Mouse (Mus musculus) forebrain, embryonic 15.5 days (tissue): ENCODE results near the gene 1700022I11Rik. TPM values are rescaled to one million over a fixed set of nuclear protein-coding genes. Genes with fewer than 3 reads are reported as not detected.
A peak's percentile ranks its signal among the peaks of the same experiment; 100 is the strongest.
"Not testable (repeated sequence)": the region's sequence is repeated elsewhere in the genome, so short reads cannot be mapped to it uniquely, and the experiment has no call there.

Experiments
- ATAC-seq: fragments of 200-750 bp; cut with Nextera tagmentation; replicated peaks from 2 replicates; pipeline ENCODE4 v1.8.0; 2017; ENCODE audit warnings: mild to moderate bottlenecking, moderate TSS enrichment, moderate library complexity
- H3K27ac ChIP-seq: fragments of 300-500 bp; sonication (generic); replicated peaks from 2 replicates; pipeline ENCODE4 v1.5.1; 2015; ENCODE audit warnings: mild to moderate bottlenecking, inconsistent platforms
- H3K27me3 ChIP-seq: fragments of 300-500 bp; sonication (generic); 2 replicates; pipeline ENCODE4 v1.6.1; 2015; ENCODE audit warnings: inconsistent platforms
- H3K36me3 ChIP-seq: fragments of 300-500 bp; sonication (generic); 2 replicates; pipeline ENCODE4 v1.6.1; 2015; ENCODE audit warnings: mild to moderate bottlenecking, inconsistent platforms
- H3K4me1 ChIP-seq: fragments of 300-500 bp; sonication (generic); 2 replicates; pipeline ENCODE4 v1.6.1; 2015; ENCODE audit warnings: inconsistent platforms
- H3K4me2 ChIP-seq: fragments of 300-500 bp; sonication (generic); replicated peaks from 2 replicates; pipeline ENCODE4 v1.6.1; 2015; ENCODE audit warnings: mild to moderate bottlenecking, inconsistent platforms
- H3K4me3 ChIP-seq: fragments of 300-500 bp; sonication (generic); 2 replicates; pipeline ENCODE4 v1.5.1; 2015; ENCODE audit warnings: mild to moderate bottlenecking, inconsistent platforms
- H3K9ac ChIP-seq: fragments of 300-500 bp; sonication (generic); replicated peaks from 2 replicates; pipeline ENCODE4 v1.6.1; 2015; ENCODE audit warnings: mild to moderate bottlenecking, inconsistent platforms
- H3K9me3 ChIP-seq: fragments of 300-500 bp; sonication (generic); 2 replicates; pipeline ENCODE4 v1.6.1; 2016; ENCODE audit warnings: inconsistent platforms
- WGBS: fragments of 180-500 bp; shearing (Covaris S2); methylation state at CpG from one replicate; pipeline ENCODE4 v1.1.7; 2015; ENCODE audit warnings: mixed read lengths; 5-methylcytosine and 5-hydroxymethylcytosine counted together
- polyA plus RNA-seq: library from polyadenylated mRNA; unstranded; fragments of >200 nt; fragmentation: Nextera tagmentation; extraction: Ambion mirVana; gene quantifications from 2 replicates; pipeline ENCODE4 v1.2.1, GENCODE M21; 2015

1700022I11Rik gene
- polyA plus RNA-seq, 1 experiment from 2014 or later, result 0.41 TPM

DNA sequence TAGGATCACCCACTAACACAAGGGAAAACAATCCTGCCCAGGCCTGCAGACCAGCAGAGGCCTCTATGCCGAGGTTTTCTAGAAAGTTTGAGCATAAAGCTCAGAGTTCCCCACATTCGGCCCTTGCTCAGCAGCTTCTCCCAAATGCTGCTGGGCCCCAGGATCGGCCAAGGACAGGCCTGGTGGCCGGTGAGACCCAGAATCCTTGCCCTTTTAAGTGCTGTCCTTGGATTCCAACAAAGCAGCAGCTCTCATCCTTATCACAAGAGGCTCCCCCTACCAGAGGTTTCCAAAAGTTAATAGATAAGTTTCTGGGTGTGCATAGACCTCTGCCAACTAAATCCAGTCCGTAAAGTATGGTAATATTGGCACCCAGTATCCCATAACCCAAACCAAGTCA is 4.5 kb downstream of the 1700022I11Rik start:
- 86% methylated on average over 5 of the region's 5 CpGs for WGBS
- no peak overlapping the region for H3K9ac ChIP-seq
- H3K4me2 ChIP-seq, result no peak overlapping the region
- ATAC-seq, result no peak
- H3K36me3 ChIP-seq, result peaks cover 19% of the 10 kb centered on the region
- H3K9me3 ChIP-seq, result no peaks in the 10 kb centered on the region
- H3K4me1 ChIP-seq, result no peaks in the 10 kb centered on the region
- H3K4me3 ChIP-seq, result no peak overlapping the region
- no peaks in the 10 kb centered on the region for H3K27me3 ChIP-seq
- no peak overlapping the region for H3K27ac ChIP-seq

DNA sequence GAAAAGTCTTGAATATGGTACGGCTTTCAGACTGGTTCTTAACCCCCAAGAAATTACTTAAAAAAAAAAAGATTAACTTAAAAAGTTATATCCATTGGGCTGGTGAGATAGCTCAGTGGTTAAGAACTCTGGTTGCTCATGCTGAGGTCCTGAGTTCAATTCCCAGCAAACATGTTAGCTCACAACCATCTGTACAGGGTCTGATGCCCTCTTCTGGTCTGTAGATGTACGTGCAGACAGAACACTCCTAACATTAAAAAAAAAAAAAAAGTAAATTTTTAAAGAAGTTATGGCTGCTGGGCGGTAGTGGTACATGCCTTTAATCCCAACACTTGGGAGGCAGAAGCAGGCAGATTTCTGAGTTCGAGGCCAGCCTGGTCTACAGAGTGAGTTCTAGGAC is 8.7 kb downstream of the 1700022I11Rik start:
- no peak overlapping the region for H3K4me3 ChIP-seq
- WGBS, result 97% methylated on average over 4 of the region's 4 CpGs
- H3K36me3 ChIP-seq, result peaks cover 55% of the 10 kb centered on the region
- H3K27me3 ChIP-seq, result no peaks in the 10 kb centered on the region
- no peak overlapping the region for H3K9ac ChIP-seq
- H3K27ac ChIP-seq, result no peak overlapping the region
- ATAC-seq, result no peak
- H3K9me3 ChIP-seq, result no peaks in the 10 kb centered on the region
- no peak overlapping the region for H3K4me2 ChIP-seq
- no peaks in the 10 kb centered on the region for H3K4me1 ChIP-seq

DNA sequence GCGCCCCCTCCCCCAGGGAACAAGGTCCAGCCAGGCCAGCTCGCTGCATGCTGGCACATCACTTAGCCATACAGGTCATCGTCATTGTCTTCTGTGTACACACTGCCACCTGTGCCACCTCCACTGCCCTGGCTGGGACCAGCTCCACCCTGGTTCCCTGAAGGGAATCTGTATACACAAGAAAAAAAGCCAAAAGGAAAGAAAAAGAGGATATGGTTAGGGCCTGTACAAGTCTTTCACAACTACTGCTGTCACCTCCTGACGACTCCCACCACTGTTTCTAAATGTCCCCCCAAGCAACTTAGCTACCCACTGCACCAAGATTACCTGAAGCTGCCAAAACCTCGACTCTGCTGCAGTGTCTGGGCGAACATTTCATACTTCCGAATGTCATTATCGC is 11.1 kb downstream of the 1700022I11Rik start:
- not testable (repeated sequence) for H3K9me3 ChIP-seq, ATAC-seq, H3K9ac ChIP-seq, H3K27me3 ChIP-seq, H3K4me2 ChIP-seq, H3K4me1 ChIP-seq, H3K27ac ChIP-seq, H3K4me3 ChIP-seq
- WGBS, result 92% methylated on average over 8 of the region's 8 CpGs
- peaks cover 78% of the 10 kb centered on the region for H3K36me3 ChIP-seq

DNA sequence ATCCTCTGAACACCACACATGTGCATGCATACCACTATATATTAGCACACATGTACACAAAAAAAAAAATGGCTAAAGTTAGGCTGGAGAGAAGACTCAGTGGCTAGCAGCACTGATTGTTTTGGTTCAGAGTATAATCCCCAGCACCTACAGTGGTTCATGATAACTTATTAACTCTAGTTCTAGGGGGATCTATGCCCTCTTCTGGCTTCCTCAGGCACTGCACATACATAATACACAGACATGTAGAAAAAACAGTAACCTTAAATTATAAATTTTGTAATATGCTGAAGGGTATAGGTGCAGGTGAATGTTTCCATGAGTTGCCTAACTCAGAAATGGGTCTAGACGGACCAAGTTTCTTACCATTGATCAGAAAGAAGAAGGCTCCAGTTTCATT is 18.9 kb downstream of the 1700022I11Rik start:
- Histone ChIP-seq H3K4me1 (no peaks in the 10 kb centered on the region), H3K27me3 (no peaks in the 10 kb centered on the region), H3K27ac (no peak overlapping the region), H3K4me2 (no peak overlapping the region), H3K9ac (no peak overlapping the region), H3K4me3 (no peak overlapping the region), H3K9me3 (no peaks in the 10 kb centered on the region), H3K36me3 (peaks cover 97% of the 10 kb centered on the region)
- 89% methylated on average over 1 of the region's 1 CpGs for WGBS
- ATAC-seq, result no peak

DNA sequence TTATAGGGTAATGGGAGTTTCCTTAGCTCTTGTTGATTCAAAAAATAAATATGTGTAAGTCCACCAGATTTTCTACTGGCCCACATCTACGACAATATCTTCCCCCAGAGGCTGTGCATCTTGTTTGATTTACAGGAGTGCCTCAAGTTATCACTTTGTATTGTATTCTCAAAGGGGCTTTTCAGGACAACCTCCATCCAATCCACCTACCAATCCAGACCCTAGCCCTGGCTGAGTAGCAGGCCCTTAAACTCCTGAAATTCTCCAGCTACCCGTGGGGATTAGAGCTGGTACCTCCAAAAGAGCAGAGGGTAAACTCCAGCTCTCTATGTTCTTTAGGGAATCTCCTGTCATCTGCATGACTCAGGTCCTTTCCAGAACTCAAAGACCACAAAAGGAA is 28.6 kb downstream of the 1700022I11Rik start:
- Histone ChIP-seq H3K27ac (no peak overlapping the region), H3K27me3 (no peaks in the 10 kb centered on the region), H3K9ac (peak overlapping the region; percentile 0; the same call in 1 of the 2 replicates), H3K4me2 (peak overlapping the region; percentile 83), H3K36me3 (peaks cover 31% of the 10 kb centered on the region), H3K4me3 (peak overlapping the region; percentile 100), H3K9me3 (no peaks in the 10 kb centered on the region), H3K4me1 (peaks cover 29% of the 10 kb centered on the region)
- ATAC-seq, result no peak
- WGBS, result 86% methylated on average over 2 of the region's 2 CpGs

DNA sequence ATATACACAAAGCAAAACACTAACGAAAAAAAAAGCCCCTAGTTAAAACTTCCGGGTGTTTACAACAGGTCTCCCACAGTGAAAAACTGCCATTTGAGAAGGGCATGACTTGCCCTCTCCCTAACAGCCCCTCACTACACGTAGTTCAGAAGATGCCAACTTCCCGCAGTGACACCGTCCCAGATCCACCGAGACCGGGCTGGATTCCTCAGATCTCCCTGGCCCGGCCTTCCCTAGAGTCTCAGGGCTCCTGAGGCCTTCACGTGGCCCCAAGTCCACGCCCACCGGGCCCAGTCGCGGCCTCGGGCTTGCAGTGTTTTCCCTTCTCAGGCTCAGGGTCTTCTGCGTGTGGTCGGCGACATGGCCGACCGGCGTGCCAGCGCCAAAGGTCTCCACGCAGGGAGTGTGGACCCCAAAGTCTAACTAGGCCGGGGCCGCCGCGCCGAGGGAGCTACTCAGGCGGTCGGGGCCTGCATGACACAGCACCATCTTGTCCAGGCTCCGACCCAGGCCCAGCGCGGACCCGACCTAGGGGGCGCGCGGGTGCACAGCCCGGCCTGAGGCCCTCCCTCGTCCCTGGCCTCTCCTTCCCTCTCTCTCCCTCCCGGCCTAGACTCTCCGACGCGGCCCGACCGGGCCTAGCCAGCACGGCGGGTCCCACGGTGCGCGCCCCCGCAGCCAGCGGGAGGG is 30.2 kb downstream of the 1700022I11Rik start:
- Histone ChIP-seq H3K36me3 (peaks cover 15% of the 10 kb centered on the region), H3K9ac (peak overlapping the region; percentile 97), H3K4me1 (peaks cover 29% of the 10 kb centered on the region), H3K27me3 (no peaks in the 10 kb centered on the region), H3K4me3 (peak overlapping the region; percentile 100), H3K4me2 (peak overlapping the region; percentile 83), H3K9me3 (no peaks in the 10 kb centered on the region), H3K27ac (peak overlapping the region; percentile 99)
- peak; percentile 66 for ATAC-seq
- under 1% methylated on average over 51 of the region's 51 CpGs for WGBS

DNA sequence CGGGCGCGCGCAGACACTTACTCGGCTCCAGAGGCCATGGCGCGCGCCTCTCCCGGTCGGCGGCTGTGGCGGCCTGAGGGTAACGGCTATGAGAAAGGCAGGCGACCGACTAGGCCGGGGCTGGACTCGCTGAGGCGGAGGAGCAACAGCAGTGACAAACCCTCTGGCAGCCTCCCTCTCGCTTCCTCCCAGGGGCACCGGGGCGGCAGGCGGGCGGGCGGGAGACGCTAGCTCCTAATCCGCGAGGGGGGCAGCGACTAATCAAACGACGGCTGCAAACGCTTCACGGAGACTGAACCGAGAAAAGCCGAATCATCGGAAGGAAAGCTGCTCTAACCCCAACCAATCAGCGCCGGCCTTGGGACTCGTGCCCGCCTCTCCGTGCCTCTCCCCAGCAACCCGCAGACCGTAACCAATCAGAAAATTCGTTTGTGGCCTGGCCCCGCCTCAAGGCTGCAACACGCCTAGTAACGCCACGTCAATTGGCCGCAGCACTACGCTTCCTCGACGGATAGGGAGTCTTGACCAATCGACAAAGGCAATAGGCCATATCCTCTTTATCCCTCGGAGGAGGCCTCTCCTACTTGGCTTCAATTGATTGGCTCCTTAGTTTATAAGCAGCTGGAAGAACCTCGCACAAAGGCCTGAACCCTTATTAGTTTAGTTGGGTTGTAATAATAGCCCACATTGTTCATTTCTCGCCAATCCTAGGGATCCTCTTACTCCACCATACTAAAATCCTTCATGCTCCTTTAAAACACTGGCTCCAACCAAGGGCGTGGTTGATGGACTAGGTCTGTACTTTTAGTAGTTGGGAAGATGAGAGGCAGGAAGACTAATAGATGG is 31.0 kb downstream of the 1700022I11Rik start, which contains the start of gene Vcp:
TSS of gene Vcp (minus strand) at position 367 of the 846 bp plus-strand sequence.
- not testable (repeated sequence) for H3K9me3 ChIP-seq, H3K36me3 ChIP-seq, H3K27me3 ChIP-seq
- peak within 1 kb of the TSS; percentile 99 for H3K27ac ChIP-seq
- peak within 1 kb of the TSS; percentile 97 for H3K9ac ChIP-seq
- whole genome bisulfite sequencing, result under 1% methylated on average over 51 of the region's 56 CpGs
- peak; percentile 99 for ATAC-seq
- H3K4me3 ChIP-seq, result peak within 1 kb of the TSS; percentile 100
- H3K4me2 ChIP-seq, result peak within 1 kb of the TSS; percentile 83
- peaks cover 29% of the 10 kb centered on the region for H3K4me1 ChIP-seq

DNA sequence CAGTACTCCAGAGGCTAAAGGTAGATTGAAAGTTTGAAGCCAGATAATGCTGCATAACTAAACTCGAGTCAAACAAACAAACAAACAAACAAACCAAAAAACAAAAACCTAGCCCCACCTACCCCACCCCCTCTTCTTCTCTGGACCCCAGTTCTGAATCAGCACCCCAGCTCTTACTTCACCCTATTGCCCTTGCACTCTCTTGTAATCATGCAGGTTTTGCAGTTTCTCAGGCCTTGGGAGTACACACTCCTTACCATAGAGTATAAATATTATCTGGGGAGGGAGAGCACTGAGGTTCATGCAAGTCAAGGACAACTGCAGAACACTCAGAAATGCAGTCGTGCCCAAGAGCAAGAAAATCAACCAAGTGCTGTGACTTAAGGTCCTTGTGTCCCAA is 31.9 kb downstream of the 1700022I11Rik start:
- 0 out of 2 replicates have a peak overlapping the region, but pooled peaks have one; percentile 39 for H3K4me2 ChIP-seq
- no peak for ATAC-seq
- 85% methylated on average over 2 of the region's 2 CpGs for WGBS

DNA sequence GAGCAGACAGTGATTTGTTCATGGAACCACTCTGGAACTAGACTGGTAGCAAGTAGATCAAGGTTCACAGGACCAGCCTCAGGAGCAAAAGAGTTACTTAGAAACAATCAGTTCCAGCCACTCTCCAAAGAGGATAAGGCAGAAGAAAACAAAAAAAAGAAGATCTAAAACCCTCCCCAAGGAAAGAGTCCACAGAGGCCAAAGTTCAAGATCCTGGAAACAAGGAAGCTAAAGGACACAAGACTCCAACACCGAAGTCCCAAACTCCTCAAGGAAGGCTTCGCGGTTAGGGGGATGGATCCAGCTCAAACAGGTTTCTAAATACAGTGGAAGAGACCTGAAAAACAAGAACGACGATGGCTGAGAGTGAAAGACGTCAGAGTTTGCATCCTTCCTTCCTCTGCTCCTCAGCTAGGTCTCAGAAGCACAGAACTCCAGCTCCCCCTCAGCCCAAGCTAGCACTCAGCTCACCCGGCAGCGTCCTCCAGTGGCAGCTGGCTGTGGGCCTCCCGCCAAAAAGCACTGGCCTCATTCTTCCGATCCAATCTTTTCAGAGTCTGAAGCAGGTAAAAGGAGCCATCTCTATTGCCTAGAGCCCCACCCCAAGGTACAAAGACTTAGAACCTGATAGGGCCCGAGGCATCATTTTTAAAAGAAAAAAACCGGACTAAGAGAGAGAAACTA is 33.5 kb downstream of the 1700022I11Rik start:
- H3K27ac ChIP-seq, result no peak overlapping the region
- WGBS, result 76% methylated on average over 12 of the region's 12 CpGs
- no peak for ATAC-seq
- H3K9me3 ChIP-seq, result no peaks in the 10 kb centered on the region
- no peaks in the 10 kb centered on the region for H3K27me3 ChIP-seq
- H3K4me3 ChIP-seq, result no peak overlapping the region
- H3K4me1 ChIP-seq, result peaks cover 18% of the 10 kb centered on the region
- H3K9ac ChIP-seq, result no peak overlapping the region
- no peaks in the 10 kb centered on the region for H3K36me3 ChIP-seq
- no peak overlapping the region for H3K4me2 ChIP-seq

More for the DNA sequence above, 31.9 kb downstream of the 1700022I11Rik start:
- Histone ChIP-seq H3K36me3 (0 out of 2 replicates have a peak, but pooled peaks cover 2% of the 10 kb centered on the region), H3K27ac (peak overlapping the region; percentile 99), H3K27me3 (no peaks in the 10 kb centered on the region), H3K9ac (no peak overlapping the region), H3K4me3 (no peak overlapping the region), H3K9me3 (no peaks in the 10 kb centered on the region), H3K4me1 (peaks cover 29% of the 10 kb centered on the region)

DNA sequence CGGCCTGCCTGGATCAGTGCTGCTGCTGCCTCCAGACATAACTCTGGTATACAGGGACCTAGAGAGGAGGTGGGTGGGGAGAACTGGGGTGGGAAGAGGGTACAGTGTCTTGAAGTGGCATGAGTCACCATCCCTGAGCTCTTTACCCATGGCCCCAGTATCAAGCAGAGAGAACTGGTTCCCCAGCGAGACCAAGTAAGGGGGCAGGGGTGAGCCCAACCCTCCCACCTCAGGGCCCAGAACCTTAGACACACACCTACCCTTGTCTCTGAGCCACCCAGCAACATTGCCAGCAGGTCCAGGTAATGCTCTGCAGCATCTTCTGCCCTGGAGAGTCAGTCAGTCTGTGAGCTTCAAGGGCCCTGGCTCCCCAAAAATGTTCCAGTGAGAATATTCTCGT is 35.5 kb downstream of the 1700022I11Rik start:
- ATAC-seq, result no peak
- Histone ChIP-seq H3K27me3 (no peaks in the 10 kb centered on the region), H3K4me1 (peaks cover 16% of the 10 kb centered on the region), H3K4me3 (no peak overlapping the region), H3K36me3 (no peaks in the 10 kb centered on the region), H3K9me3 (no peaks in the 10 kb centered on the region), H3K27ac (no peak overlapping the region), H3K9ac (no peak overlapping the region), H3K4me2 (no peak overlapping the region)
- 94% methylated on average over 3 of the region's 3 CpGs for WGBS

DNA sequence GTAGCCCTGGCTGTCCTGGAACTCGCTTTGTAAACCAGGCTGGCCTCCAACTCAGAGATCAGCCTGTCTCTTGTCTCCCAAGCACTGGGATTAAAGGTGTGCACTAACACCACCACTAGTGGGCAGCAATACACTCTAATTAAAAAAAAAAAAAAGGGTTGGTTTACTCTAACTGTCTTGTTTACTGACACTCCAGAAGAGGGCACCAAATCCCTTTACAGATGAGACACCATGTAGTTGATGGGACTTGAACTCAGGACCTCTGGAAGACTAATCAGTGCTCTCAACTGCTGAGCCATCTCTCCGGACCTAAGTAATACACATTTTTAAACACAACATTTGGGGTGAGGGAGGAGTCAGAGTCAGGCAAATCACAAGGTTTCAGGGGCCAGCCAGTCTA is 36.4 kb downstream of the 1700022I11Rik start:
- Histone ChIP-seq H3K36me3 (no peaks in the 10 kb centered on the region), H3K4me1 (peaks cover 16% of the 10 kb centered on the region), H3K4me2 (no peak overlapping the region), H3K27ac (no peak overlapping the region), H3K4me3 (no peak overlapping the region), H3K27me3 (no peaks in the 10 kb centered on the region), H3K9me3 (no peaks in the 10 kb centered on the region), H3K9ac (no peak overlapping the region)
- WGBS, result 54% methylated on average over 2 of the region's 2 CpGs
- no peak for ATAC-seq
